ENCODE assay signal across 10 mouse cellular contexts in the genomic region with DNA sequence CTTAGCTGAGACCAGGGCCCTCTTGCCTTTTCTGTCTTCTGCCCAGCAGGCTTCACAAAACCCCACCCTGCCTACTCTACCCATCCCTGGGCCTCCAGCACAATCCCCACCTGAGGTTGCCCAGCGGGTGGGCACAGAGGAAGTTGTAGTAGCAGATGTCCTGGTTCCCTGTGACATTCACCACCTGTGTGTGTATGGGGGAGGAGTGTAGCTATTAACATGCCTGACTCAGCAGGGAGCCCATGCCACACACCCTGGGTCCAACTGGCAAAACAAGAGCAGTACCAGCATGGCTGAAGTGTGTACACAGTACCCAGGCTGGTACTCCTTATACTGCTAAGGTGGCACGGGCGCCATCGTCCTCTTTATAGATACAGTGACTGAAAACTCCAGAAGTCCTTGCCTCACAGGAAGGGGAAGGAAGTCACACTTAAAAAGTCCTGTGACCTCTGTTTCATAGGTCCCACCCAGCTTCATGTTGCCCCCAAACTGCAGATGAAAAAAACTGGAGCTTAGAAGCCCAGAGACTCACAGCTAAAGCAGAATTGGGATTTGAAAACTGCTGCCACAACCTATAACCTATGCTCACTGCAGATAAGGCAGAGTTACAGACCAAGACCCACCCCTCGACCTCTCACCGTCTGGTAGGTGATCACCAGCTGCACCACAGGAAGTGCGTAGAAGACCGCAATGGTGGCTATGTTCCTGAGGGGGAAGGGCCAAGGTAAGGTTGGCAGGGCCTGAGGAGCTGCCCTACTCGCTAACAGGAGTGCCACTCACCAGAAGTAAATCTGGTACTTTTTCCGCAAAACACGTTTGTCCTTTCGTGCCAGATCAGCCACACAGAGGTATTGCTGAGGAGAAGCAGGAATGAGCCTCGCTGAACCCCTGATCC. TPM values are rescaled to one million over a fixed set of nuclear protein-coding genes. Genes with fewer than 3 reads are reported as not detected.
DNase-seq lines count a peak whose midpoint lies in the region; ATAC-seq lines count a peak whose summit lies in the region.
"Had no signal": no experiment of that assay in that cellular context is flagged by ENCODE, and none has a peak within 500 bp of the region (broad histone marks: within the 10 kb centered on the region; RNA-seq: fewer than 3 reads in every experiment).

No protein-coding gene starts in this region.

- 45% methylated on average over 13 of the region's 13 CpGs for WGBS in liver, embryonic 15.5 days (ENCODE audit: insufficient replicate concordance)
- 81% methylated on average over 13 of the region's 13 CpGs for WGBS in kidney, embryonic 14.5 days

- no peaks in the 10 kb centered on the region for H3K27me3 ChIP-seq in liver, embryonic 15.5 days
- H3K27me3 ChIP-seq in kidney, embryonic 14.5 days (ENCODE audit: control insufficient read depth, insufficient read depth, low read length), result no peaks in the 10 kb centered on the region
- H3K27me3 ChIP-seq: midbrain, embryonic 13.5 days; Patski had no signal

- no peak overlapping the region for H3K4me3 ChIP-seq in liver, embryonic 15.5 days (replicated peaks)
- H3K4me3 ChIP-seq in kidney, embryonic 14.5 days (ENCODE audit: low read length), result no peak overlapping the region
- H3K4me3 ChIP-seq: midbrain, embryonic 13.5 days had no signal

- H3K9ac ChIP-seq in liver, embryonic 15.5 days, result no peak overlapping the region
- no peak overlapping the region for H3K9ac ChIP-seq in kidney, embryonic 14.5 days (ENCODE audit: low read depth, low read length)
- H3K9ac ChIP-seq: midbrain, embryonic 13.5 days had no signal

- no peaks in the 10 kb centered on the region for H3K9me3 ChIP-seq in liver, embryonic 15.5 days (replicated peaks)
- H3K9me3 ChIP-seq in kidney, embryonic 14.5 days (ENCODE audit: control insufficient read depth, low read length), result no peaks in the 10 kb centered on the region
- H3K9me3 ChIP-seq: midbrain, embryonic 13.5 days had no signal

- H3K4me1 ChIP-seq in liver, embryonic 15.5 days (replicated peaks), result peaks cover 46% of the 10 kb centered on the region
- no peaks in the 10 kb centered on the region for H3K4me1 ChIP-seq in kidney, embryonic 14.5 days (ENCODE audit: control insufficient read depth, insufficient read depth, low read length)
- H3K4me1 ChIP-seq: midbrain, embryonic 13.5 days had no signal

- peak; percentile 97 for ATAC-seq in activated CD4-positive, CD25-positive, alpha-beta regulatory T cell, adult 4 months
- no peak for ATAC-seq in liver, embryonic 15.5 days (ENCODE audit: insufficient read depth)
- ATAC-seq in kidney, embryonic 14.5 days (ENCODE audit: low FRiP score, low TSS enrichment), result no peak
- ATAC-seq: midbrain, embryonic 13.5 days; Patski had no signal

- no peak overlapping the region for H3K4me2 ChIP-seq in liver, embryonic 15.5 days
- H3K4me2 ChIP-seq in kidney, embryonic 14.5 days (replicated peaks; ENCODE audit: low read depth, low read length), result no peak overlapping the region
- H3K4me2 ChIP-seq: midbrain, embryonic 13.5 days had no signal

- H3K27ac ChIP-seq in liver, embryonic 15.5 days (replicated peaks), result 0 out of 2 replicates have a peak overlapping the region, but pooled peaks have one; percentile 29
- no peak overlapping the region for H3K27ac ChIP-seq in kidney, embryonic 14.5 days (ENCODE audit: low read depth, low read length)
- H3K27ac ChIP-seq: hindbrain, postnatal 0 days; midbrain, embryonic 13.5 days had no signal

- DNase-seq in CD4-positive helper T cell, adult 2 months (ENCODE audit: low read depth, low spot score), result peak; percentile 93
- DNase-seq in spleen, postnatal 36 days (ENCODE audit: low spot score in 2 of 2), result peak; percentile 82 to 84
- no peak for DNase-seq in urinary bladder, adult 2 months (ENCODE audit: low spot score)
- no peak for DNase-seq in gastrocnemius, postnatal 25 days

- peaks cover 92% of the 10 kb centered on the region for H3K36me3 ChIP-seq in liver, embryonic 15.5 days (replicated peaks)
- H3K36me3 ChIP-seq in kidney, embryonic 14.5 days (ENCODE audit: control insufficient read depth, insufficient read depth, low read length), result peaks cover 83% of the 10 kb centered on the region

RNA-seq across cellular contexts. Expression of gene Tagln, which starts 8.9 kb away (rescaled TPM):
- polyA plus RNA-seq in activated CD4-positive, CD25-positive, alpha-beta regulatory T cell, adult 4 months (2017; shearing (Covaris generic)), result 1 to 10 TPM in 1 of 2 experiments, under 1 TPM in 1; 0.66 to 1.1 TPM
- 6.3 and 7.5 TPM in 2 replicates for polyA plus RNA-seq in liver, embryonic 15.5 days (2015; fragmentation: Nextera tagmentation; extraction: Ambion mirVana)
- polyA plus RNA-seq in urinary bladder, adult 2 months (2012; rRNA removed), result 8,790 and 9,672 TPM in 2 replicates
- polyA plus RNA-seq in kidney, embryonic 14.5 days (2014; fragmentation: Nextera tagmentation; extraction: Ambion mirVana), result 31.5 and 35.9 TPM in 2 replicates
- 100 to 1,000 TPM in 1 of 2 experiments, 10 to 100 TPM in 1; 37.7 to 102 TPM for total RNA-seq in gastrocnemius, postnatal 25 days (2021)

RNA-seq across cellular contexts. Expression of gene Sidt2, which starts 10.3 kb away (rescaled TPM):
- polyA plus RNA-seq in activated CD4-positive, CD25-positive, alpha-beta regulatory T cell, adult 4 months (2017; shearing (Covaris generic)), result 10 to 100 TPM; 36.5 to 43.0 TPM
- 16.5 and 21.4 TPM in 2 replicates for polyA plus RNA-seq in liver, embryonic 15.5 days (2015; fragmentation: Nextera tagmentation; extraction: Ambion mirVana)
- polyA plus RNA-seq in urinary bladder, adult 2 months (2012; rRNA removed), result 102 and 121 TPM in 2 replicates
- polyA plus RNA-seq in kidney, embryonic 14.5 days (2014; fragmentation: Nextera tagmentation; extraction: Ambion mirVana), result 26.8 and 42.3 TPM in 2 replicates
- total RNA-seq in gastrocnemius, postnatal 25 days (2021), result 10 to 100 TPM; 67.9 to 70.2 TPM

RNA-seq across cellular contexts. Expression of gene Rnf214, which starts 38.0 kb away (rescaled TPM):
- polyA plus RNA-seq in activated CD4-positive, CD25-positive, alpha-beta regulatory T cell, adult 4 months (2017; shearing (Covaris generic)), result 10 to 100 TPM; 26.5 to 29.6 TPM
- polyA plus RNA-seq in liver, embryonic 15.5 days (2015; fragmentation: Nextera tagmentation; extraction: Ambion mirVana), result 13.8 and 15.2 TPM in 2 replicates
- 15.2 and 18.5 TPM in 2 replicates for polyA plus RNA-seq in urinary bladder, adult 2 months (2012; rRNA removed)
- 54.0 and 74.3 TPM in 2 replicates for polyA plus RNA-seq in kidney, embryonic 14.5 days (2014; fragmentation: Nextera tagmentation; extraction: Ambion mirVana)
- 10 to 100 TPM; 20.6 to 22.7 TPM for total RNA-seq in gastrocnemius, postnatal 25 days (2021)

RNA-seq across cellular contexts. Expression of gene Pcsk7, which starts 38.5 kb away (rescaled TPM):
- 10 to 100 TPM; 13.9 to 18.5 TPM for polyA plus RNA-seq in activated CD4-positive, CD25-positive, alpha-beta regulatory T cell, adult 4 months (2017; shearing (Covaris generic))
- 7.7 and 9.3 TPM in 2 replicates for polyA plus RNA-seq in liver, embryonic 15.5 days (2015; fragmentation: Nextera tagmentation; extraction: Ambion mirVana)
- 22.0 and 22.4 TPM in 2 replicates for polyA plus RNA-seq in urinary bladder, adult 2 months (2012; rRNA removed)
- polyA plus RNA-seq in kidney, embryonic 14.5 days (2014; fragmentation: Nextera tagmentation; extraction: Ambion mirVana), result 7.8 and 16.2 TPM in 2 replicates
- total RNA-seq in gastrocnemius, postnatal 25 days (2021), result 10 to 100 TPM in 1 of 2 experiments, 1 to 10 TPM in 1; 9.6 to 10.0 TPM

Comparison
In these comparisons a context has a peak if more than half of its experiments do, and no peak if none do; other contexts are left out.
1. DNase-seq: peak in CD4-positive helper T cell, adult 2 months (single experiment) and spleen, postnatal 36 days (2 of 2); none in urinary bladder, adult 2 months (single experiment) and gastrocnemius, postnatal 25 days (single experiment).
2. RNA of gene Tagln, which starts 8.9 kb away (polyA plus RNA-seq): 8,790 to 9,672 TPM in urinary bladder, adult 2 months; 31.5 to 35.9 TPM in kidney, embryonic 14.5 days, 6.3 to 7.5 TPM in liver, embryonic 15.5 days and 0.66 to 1.1 TPM in activated CD4-positive, CD25-positive, alpha-beta regulatory T cell, adult 4 months; every median in the first group is over 100 times any median in the second.